Mouse (Mus musculus): ENCODE results near the gene Ces5a. TPM values are rescaled to one million over a fixed set of nuclear protein-coding genes. Genes with fewer than 3 reads are reported as not detected.
A peak's percentile ranks its signal among the peaks of the same experiment; 100 is the strongest.

Ces5a gene
- polyA plus RNA-seq (2015; fragmentation: Nextera tagmentation; extraction: Ambion mirVana), result 0.30 and 0.44 TPM in 2 replicates

GRCm38 (mm10) chr8:93535730-93536129, at the start of gene Ces5a:
Gene Ces5a (minus strand): TSS chr8:93535830.
- Histone ChIP-seq H3K27me3 (ENCODE audit: control insufficient read depth, insufficient read depth, low read depth, low read length) (no peaks in the 10 kb centered on the region), H3K4me2 (ENCODE audit: low read length) (no peak within 1 kb of the TSS), H3K4me1 (ENCODE audit: control insufficient read depth, insufficient read depth, low read length) (no peaks in the 10 kb centered on the region), H3K36me3 (ENCODE audit: control insufficient read depth, insufficient read depth, low read length) (no peaks in the 10 kb centered on the region), H3K9me3 (replicated peaks; ENCODE audit: control insufficient read depth, low read length, poor library complexity, severe bottlenecking) (no peaks in the 10 kb centered on the region), H3K4me3 (ENCODE audit: low read depth, low read length) (no peak within 1 kb of the TSS), H3K9ac (ENCODE audit: low read depth, low read length) (no peak within 1 kb of the TSS), H3K27ac (ENCODE audit: low read length) (no peak within 1 kb of the TSS)
- WGBS, result 92% methylated on average over 5 of the region's 5 CpGs
- ATAC-seq, result no peak

- 73% methylated on average over 9 of the region's 9 CpGs for WGBS
- Histone ChIP-seq H3K27me3 (ENCODE audit: control insufficient read depth, insufficient read depth, low read depth, low read length) (no peaks in the 10 kb centered on the region), H3K9me3 (replicated peaks; ENCODE audit: control insufficient read depth, low read length, poor library complexity, severe bottlenecking) (no peaks in the 10 kb centered on the region), H3K36me3 (ENCODE audit: control insufficient read depth, insufficient read depth, low read length) (no peaks in the 10 kb centered on the region), H3K27ac (ENCODE audit: low read length) (peak overlapping the region; percentile 87), H3K4me1 (ENCODE audit: control insufficient read depth, insufficient read depth, low read length) (peaks cover 38% of the 10 kb centered on the region), H3K4me3 (ENCODE audit: low read depth, low read length) (no peak overlapping the region), H3K4me2 (ENCODE audit: low read length) (no peak overlapping the region), H3K9ac (ENCODE audit: low read depth, low read length) (no peak overlapping the region)
- ATAC-seq, result no peak
Observed at GRCm38 (mm10) chr8:93572841-93573240, 37.2 kb upstream of the Ces5a start.

GRCm38 (mm10) chr8:93572095-93572501, 36.5 kb upstream of the Ces5a start:
- no peak overlapping the region for H3K4me3 ChIP-seq (ENCODE audit: low read depth, low read length)
- H3K36me3 ChIP-seq (ENCODE audit: control insufficient read depth, insufficient read depth, low read length), result no peaks in the 10 kb centered on the region
- H3K27ac ChIP-seq (ENCODE audit: low read length), result peak overlapping the region; percentile 87
- 9% methylated on average over 2 of the region's 2 CpGs for WGBS
- ATAC-seq, result peak; percentile 64
- H3K4me1 ChIP-seq (ENCODE audit: control insufficient read depth, insufficient read depth, low read length), result peaks cover 38% of the 10 kb centered on the region
- H3K27me3 ChIP-seq (ENCODE audit: control insufficient read depth, insufficient read depth, low read depth, low read length), result no peaks in the 10 kb centered on the region
- H3K4me2 ChIP-seq (ENCODE audit: low read length), result peak overlapping the region; percentile 8; the same call in 1 of the 2 replicates
- no peaks in the 10 kb centered on the region for H3K9me3 ChIP-seq (replicated peaks; ENCODE audit: control insufficient read depth, low read length, poor library complexity, severe bottlenecking)
- no peak overlapping the region for H3K9ac ChIP-seq (ENCODE audit: low read depth, low read length)

DNA sequence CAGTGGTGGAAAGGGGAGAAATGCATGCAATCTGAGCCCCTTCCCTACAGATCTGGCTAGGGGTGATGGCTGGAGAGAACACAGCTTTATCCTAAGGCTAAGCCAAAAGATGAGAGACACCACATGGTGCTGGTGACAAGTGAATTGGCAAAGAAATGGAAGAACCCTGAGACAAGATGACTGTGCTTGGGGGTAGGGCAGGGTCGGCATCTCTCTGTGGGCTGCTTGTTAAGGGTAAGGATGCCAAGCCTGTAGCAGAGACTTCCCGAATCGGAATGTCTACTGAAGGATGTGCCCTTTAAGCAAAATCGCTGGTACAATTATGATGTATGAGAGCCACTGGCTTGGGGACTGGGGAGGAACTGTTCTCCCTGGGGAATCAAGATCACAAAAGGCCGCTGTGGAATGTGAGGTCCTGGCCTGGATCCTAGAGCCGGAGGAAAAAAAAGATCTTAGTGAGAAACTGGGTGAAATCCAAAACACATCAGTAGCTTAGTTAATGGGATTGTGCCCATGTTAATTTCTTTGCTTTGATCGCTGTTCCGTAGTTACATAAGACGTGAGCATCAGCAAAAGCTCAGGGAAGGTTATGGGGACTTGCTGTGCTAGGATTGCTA, 35.8 kb upstream of the Ces5a start:
- no peaks in the 10 kb centered on the region for H3K27me3 ChIP-seq (ENCODE audit: control insufficient read depth, insufficient read depth, low read depth, low read length)
- no peaks in the 10 kb centered on the region for H3K9me3 ChIP-seq (replicated peaks; ENCODE audit: control insufficient read depth, low read length, poor library complexity, severe bottlenecking)
- no peaks in the 10 kb centered on the region for H3K36me3 ChIP-seq (ENCODE audit: control insufficient read depth, insufficient read depth, low read length)
- 4% methylated on average over 9 of the region's 9 CpGs for WGBS
- H3K9ac ChIP-seq (ENCODE audit: low read depth, low read length), result no peak overlapping the region
- H3K4me3 ChIP-seq (ENCODE audit: low read depth, low read length), result no peak overlapping the region
- H3K27ac ChIP-seq (ENCODE audit: low read length), result peak overlapping the region; percentile 87
- H3K4me1 ChIP-seq (ENCODE audit: control insufficient read depth, insufficient read depth, low read length), result peaks cover 38% of the 10 kb centered on the region
- 0 out of 2 replicates have a peak, but pooled peaks have one; percentile 23 for ATAC-seq
- H3K4me2 ChIP-seq (ENCODE audit: low read length), result no peak overlapping the region

- H3K4me1 ChIP-seq (ENCODE audit: control insufficient read depth, insufficient read depth, low read length), result peaks cover 38% of the 10 kb centered on the region
- no peaks in the 10 kb centered on the region for H3K9me3 ChIP-seq (replicated peaks; ENCODE audit: control insufficient read depth, low read length, poor library complexity, severe bottlenecking)
- H3K27me3 ChIP-seq (ENCODE audit: control insufficient read depth, insufficient read depth, low read depth, low read length), result no peaks in the 10 kb centered on the region
- H3K27ac ChIP-seq (ENCODE audit: low read length), result peak overlapping the region; percentile 87
- no peak overlapping the region; the same call in 1 of the 2 replicates for H3K9ac ChIP-seq (ENCODE audit: low read depth, low read length)
- 27% methylated on average over 2 of the region's 2 CpGs for WGBS
- H3K4me2 ChIP-seq (ENCODE audit: low read length), result peak overlapping the region; percentile 33
- H3K4me3 ChIP-seq (ENCODE audit: low read depth, low read length), result no peak overlapping the region
- ATAC-seq, result peak; percentile 22
- H3K36me3 ChIP-seq (ENCODE audit: control insufficient read depth, insufficient read depth, low read length), result no peaks in the 10 kb centered on the region
Observed at GRCm38 (mm10) chr8:93570186-93570530, 34.5 kb upstream of the Ces5a start.

DNA sequence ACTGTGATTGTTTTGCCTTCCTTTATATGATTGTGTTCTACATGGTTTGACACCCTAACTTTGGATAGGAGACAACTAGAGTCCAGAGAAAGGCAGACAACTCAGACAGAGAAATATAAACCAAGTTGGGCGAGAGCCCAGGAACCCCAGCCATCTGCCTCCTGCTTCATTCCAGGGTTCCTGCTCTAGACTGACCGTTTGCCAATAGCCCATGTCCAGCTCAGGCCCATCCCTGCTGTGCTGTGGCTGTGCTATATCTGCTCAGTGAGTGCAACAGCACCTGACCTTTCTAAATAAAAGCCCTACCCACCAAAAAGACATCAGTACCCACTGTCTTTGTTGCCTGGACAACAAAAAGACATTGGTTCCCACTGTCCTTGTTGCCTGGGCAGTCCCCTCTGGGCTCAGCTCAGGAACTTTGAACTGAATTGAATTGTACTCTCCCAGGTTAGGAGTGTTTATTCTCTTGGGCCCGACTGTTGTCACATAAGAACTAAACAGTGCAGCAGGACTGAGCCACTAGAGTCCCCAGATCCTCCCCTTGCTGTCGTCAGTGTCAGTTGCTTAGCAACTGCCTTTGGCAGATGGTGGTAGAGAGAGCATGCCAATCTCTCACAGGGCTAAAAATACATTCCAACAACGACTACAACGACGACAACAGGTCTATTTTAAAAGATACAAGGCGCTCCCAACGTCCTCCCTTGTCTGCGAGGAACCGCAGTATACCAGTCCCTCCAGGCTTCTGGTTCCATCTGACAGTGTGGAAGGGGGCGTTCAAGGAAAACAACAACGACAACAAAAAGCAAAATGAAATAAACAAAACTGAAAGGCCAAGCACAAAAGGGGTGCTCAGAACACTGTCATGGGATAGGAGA, 33.9 kb upstream of the Ces5a start:
- Histone ChIP-seq H3K4me1 (ENCODE audit: control insufficient read depth, insufficient read depth, low read length) (peaks cover 38% of the 10 kb centered on the region), H3K27ac (ENCODE audit: low read length) (peak overlapping the region; percentile 87), H3K4me3 (ENCODE audit: low read depth, low read length) (no peak overlapping the region), H3K36me3 (ENCODE audit: control insufficient read depth, insufficient read depth, low read length) (no peaks in the 10 kb centered on the region), H3K4me2 (ENCODE audit: low read length) (peak overlapping the region; percentile 33), H3K27me3 (ENCODE audit: control insufficient read depth, insufficient read depth, low read depth, low read length) (no peaks in the 10 kb centered on the region), H3K9me3 (replicated peaks; ENCODE audit: control insufficient read depth, low read length, poor library complexity, severe bottlenecking) (no peaks in the 10 kb centered on the region), H3K9ac (ENCODE audit: low read depth, low read length) (no peak overlapping the region)
- ATAC-seq, result peak; percentile 93
- 21% methylated on average over 13 of the region's 13 CpGs for WGBS

- Histone ChIP-seq H3K9me3 (replicated peaks; ENCODE audit: control insufficient read depth, low read length, poor library complexity, severe bottlenecking) (no peaks in the 10 kb centered on the region), H3K27ac (ENCODE audit: low read length) (peak overlapping the region; percentile 87), H3K27me3 (ENCODE audit: control insufficient read depth, insufficient read depth, low read depth, low read length) (no peaks in the 10 kb centered on the region), H3K9ac (ENCODE audit: low read depth, low read length) (no peak overlapping the region), H3K4me3 (ENCODE audit: low read depth, low read length) (no peak overlapping the region), H3K4me1 (ENCODE audit: control insufficient read depth, insufficient read depth, low read length) (peaks cover 38% of the 10 kb centered on the region), H3K4me2 (ENCODE audit: low read length) (no peak overlapping the region), H3K36me3 (ENCODE audit: control insufficient read depth, insufficient read depth, low read length) (no peaks in the 10 kb centered on the region)
- ATAC-seq, result no peak
- 99% methylated on average over 3 of the region's 3 CpGs for WGBS
Observed at GRCm38 (mm10) chr8:93568666-93569065, 33.0 kb upstream of the Ces5a start.

- ATAC-seq, result no peak
- Histone ChIP-seq H3K9ac (ENCODE audit: low read depth, low read length) (no peak overlapping the region), H3K27ac (ENCODE audit: low read length) (no peak overlapping the region), H3K9me3 (replicated peaks; ENCODE audit: control insufficient read depth, low read length, poor library complexity, severe bottlenecking) (no peaks in the 10 kb centered on the region), H3K4me2 (ENCODE audit: low read length) (no peak overlapping the region), H3K4me1 (ENCODE audit: control insufficient read depth, insufficient read depth, low read length) (peaks cover 27% of the 10 kb centered on the region), H3K27me3 (ENCODE audit: control insufficient read depth, insufficient read depth, low read depth, low read length) (no peaks in the 10 kb centered on the region), H3K36me3 (ENCODE audit: control insufficient read depth, insufficient read depth, low read length) (no peaks in the 10 kb centered on the region), H3K4me3 (ENCODE audit: low read depth, low read length) (no peak overlapping the region)
- 68% methylated on average over 9 of the region's 9 CpGs for WGBS
Observed at GRCm38 (mm10) chr8:93567086-93567485, 31.5 kb upstream of the Ces5a start.

- Histone ChIP-seq H3K4me1 (ENCODE audit: control insufficient read depth, insufficient read depth, low read length) (peaks cover 5% of the 10 kb centered on the region; the same call in 1 of the 2 replicates), H3K36me3 (ENCODE audit: control insufficient read depth, insufficient read depth, low read length) (no peaks in the 10 kb centered on the region), H3K9me3 (replicated peaks; ENCODE audit: control insufficient read depth, low read length, poor library complexity, severe bottlenecking) (no peaks in the 10 kb centered on the region), H3K27ac (ENCODE audit: low read length) (no peak overlapping the region), H3K9ac (ENCODE audit: low read depth, low read length) (no peak overlapping the region), H3K4me2 (ENCODE audit: low read length) (no peak overlapping the region), H3K4me3 (ENCODE audit: low read depth, low read length) (no peak overlapping the region), H3K27me3 (ENCODE audit: control insufficient read depth, insufficient read depth, low read depth, low read length) (no peaks in the 10 kb centered on the region)
- 86% methylated on average over 4 of the region's 4 CpGs for WGBS
- ATAC-seq, result no peak
Observed at GRCm38 (mm10) chr8:93564634-93565033, 29.0 kb upstream of the Ces5a start.

Data from midbrain, embryonic 16.5 days (tissue).